Mouse (Mus musculus) retina, embryonic 14.5 days (tissue): ENCODE results near the gene Gpr158.

Experiments used
- DNase-seq: peaks from one replicate; pipeline ENCODE4 v3.0.0-alpha.2; 2015; ENCODE audit warnings: low spot score

Gpr158 gene

GRCm38 (mm10) chr2:21632136-21632535, 264.8 kb downstream of the Gpr158 start:
- no peak for DNase-seq

- no peak for DNase-seq
These were observed 298.4 kb downstream of the Gpr158 start for GRCm38 (mm10) chr2:21665721-21666120.

- DNase-seq = no peak
These were observed 308.9 kb downstream of the Gpr158 start for GRCm38 (mm10) chr2:21676084-21676838.

GRCm38 (mm10) chr2:21676839-21677123, 309.4 kb downstream of the Gpr158 start:
- no peak for DNase-seq

- DNase-seq = no peak
These were observed 313.5 kb downstream of the Gpr158 start for GRCm38 (mm10) chr2:21680735-21681270.

- DNase-seq = no peak
These were observed 317.4 kb downstream of the Gpr158 start for GRCm38 (mm10) chr2:21684736-21685135.

GRCm38 (mm10) chr2:21693128-21693527, 325.8 kb downstream of the Gpr158 start:
- DNase-seq = no peak

GRCm38 (mm10) chr2:21693807-21694594, 326.7 kb downstream of the Gpr158 start:
- no peak for DNase-seq

GRCm38 (mm10) chr2:21728075-21728474, 360.7 kb downstream of the Gpr158 start:
- no peak for DNase-seq

- no peak for DNase-seq
These were observed 416.4 kb downstream of the Gpr158 start for GRCm38 (mm10) chr2:21783721-21784120.

- DNase-seq = no peak
These were observed 425.8 kb downstream of the Gpr158 start for GRCm38 (mm10) chr2:21793156-21793555.

GRCm38 (mm10) chr2:21799616-21800015, 432.3 kb downstream of the Gpr158 start:
- no peak for DNase-seq

GRCm38 (mm10) chr2:21800045-21800444, 432.7 kb downstream of the Gpr158 start:
- DNase-seq = no peak

- DNase-seq = no peak
These were observed 441.2 kb downstream of the Gpr158 start for GRCm38 (mm10) chr2:21808510-21808909.

- no peak for DNase-seq
These were observed 443.1 kb downstream of the Gpr158 start for GRCm38 (mm10) chr2:21810431-21810830.

GRCm38 (mm10) chr2:21864061-21864460, 496.7 kb downstream of the Gpr158 start:
- no peak for DNase-seq
